In the genomic region with DNA sequence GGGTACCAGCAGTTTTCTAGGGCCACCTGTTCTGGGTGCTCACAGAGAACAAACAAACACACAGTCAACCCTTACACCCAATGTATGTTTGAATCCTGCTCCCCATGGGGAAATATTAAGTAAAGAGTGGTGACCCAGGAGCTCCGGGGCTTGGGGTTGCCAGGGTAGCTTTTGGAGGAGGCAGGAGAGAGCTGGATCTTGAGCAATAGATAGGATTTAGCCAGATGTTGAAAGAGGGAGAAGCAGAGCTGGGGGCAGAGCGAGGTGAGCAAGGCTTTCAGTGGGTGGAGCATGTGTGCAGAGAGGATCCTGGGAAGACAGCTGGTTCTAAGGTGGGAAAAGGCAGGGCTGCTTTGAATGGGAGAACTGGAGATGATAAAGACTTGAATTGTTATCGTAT, we compare ENCODE assay signal across 13 mouse cellular contexts. TPM values are rescaled to one million over a fixed set of nuclear protein-coding genes. Genes with fewer than 3 reads are reported as not detected.
DNase-seq lines count a peak whose midpoint lies in the region; ATAC-seq lines count a peak whose summit lies in the region.
"Had no signal": no experiment of that assay in that cellular context is flagged by ENCODE, and none has a peak within 500 bp of the region (broad histone marks: within the 10 kb centered on the region; RNA-seq: fewer than 3 reads in every experiment).

No protein-coding gene starts in this region.

- H3K9me3 ChIP-seq in liver, embryonic 13.5 days (replicated peaks), result no peaks in the 10 kb centered on the region
- H3K9me3 ChIP-seq in liver, embryonic 11.5 days (ENCODE audit: control insufficient read depth, low read length), result no peaks in the 10 kb centered on the region
- H3K9me3 ChIP-seq: limb, embryonic 13.5 days; midbrain, embryonic 12.5 days had no signal

- ATAC-seq in liver, embryonic 13.5 days (ENCODE audit: low read depth), result no peak
- no peak for ATAC-seq in liver, embryonic 11.5 days (replicated peaks; ENCODE audit: low FRiP score)
- peak; percentile 25; the same call in 1 of the 2 replicates for ATAC-seq in megakaryocyte, adult 5-6 weeks (ENCODE audit: poor library complexity, severe bottlenecking)
- no peak for ATAC-seq in frontal cortex, adult (ENCODE audit: low TSS enrichment)

- WGBS in liver, embryonic 13.5 days (ENCODE audit: insufficient replicate concordance), result 54% methylated on average over 3 of the region's 3 CpGs
- WGBS in liver, embryonic 11.5 days, result 73% methylated on average over 3 of the region's 3 CpGs

- H3K4me3 ChIP-seq in liver, embryonic 13.5 days (replicated peaks), result no peak overlapping the region
- H3K4me3 ChIP-seq in liver, embryonic 11.5 days (ENCODE audit: low read depth, low read length), result no peak overlapping the region
- no peak overlapping the region for H3K4me3 ChIP-seq in brown adipose tissue, adult 24 weeks (ENCODE audit: insufficient read depth, low read depth, low read length)
- H3K4me3 ChIP-seq: limb, embryonic 13.5 days; midbrain, embryonic 12.5 days had no signal

- peaks cover 15% of the 10 kb centered on the region; the same call in 1 of the 2 replicates for H3K4me1 ChIP-seq in liver, embryonic 13.5 days (replicated peaks)
- no peaks in the 10 kb centered on the region for H3K4me1 ChIP-seq in liver, embryonic 11.5 days (replicated peaks; ENCODE audit: control insufficient read depth, insufficient read depth, low read length)
- H3K4me1 ChIP-seq in brown adipose tissue, adult 24 weeks (ENCODE audit: control insufficient read depth, insufficient read depth, insufficient read length, low read length), result peaks cover 8% of the 10 kb centered on the region
- H3K4me1 ChIP-seq: limb, embryonic 13.5 days; midbrain, embryonic 12.5 days had no signal

- no peaks in the 10 kb centered on the region for H3K36me3 ChIP-seq in liver, embryonic 13.5 days
- no peaks in the 10 kb centered on the region for H3K36me3 ChIP-seq in liver, embryonic 11.5 days (ENCODE audit: control insufficient read depth, insufficient read depth, low read length)
- H3K36me3 ChIP-seq: limb, embryonic 13.5 days; midbrain, embryonic 12.5 days had no signal

- peak; percentile 92 for DNase-seq in heart, adult 11 months
- DNase-seq in heart, postnatal 4 days, result no peak
- no peak for DNase-seq in liver, embryonic 13.5 days
- no peak for DNase-seq in liver, embryonic 11.5 days (ENCODE audit: low spot score)
- DNase-seq in urinary bladder, postnatal 10 days (ENCODE audit: low spot score), result no peak
- DNase-seq: cerebellum, adult 18-20 months; thymus, adult 18-20 months had no signal

- no peak overlapping the region for H3K4me2 ChIP-seq in liver, embryonic 13.5 days
- H3K4me2 ChIP-seq in liver, embryonic 11.5 days, result no peak overlapping the region
- H3K4me2 ChIP-seq: heart, embryonic 11.5 days; limb, embryonic 13.5 days; midbrain, embryonic 12.5 days had no signal

- peak overlapping the region; percentile 45 for H3K27ac ChIP-seq in liver, embryonic 13.5 days
- no peak overlapping the region for H3K27ac ChIP-seq in liver, embryonic 11.5 days (ENCODE audit: low read depth, low read length)
- peak overlapping the region; percentile 32; the same call in 1 of the 2 replicates for H3K27ac ChIP-seq in brown adipose tissue, adult 24 weeks (replicated peaks; ENCODE audit: low read depth, low read length)
- H3K27ac ChIP-seq: limb, embryonic 13.5 days; midbrain, embryonic 12.5 days had no signal

- no peaks in the 10 kb centered on the region for H3K27me3 ChIP-seq in liver, embryonic 13.5 days
- no peaks in the 10 kb centered on the region for H3K27me3 ChIP-seq in liver, embryonic 11.5 days (replicated peaks; ENCODE audit: control insufficient read depth, insufficient read depth, low read length)
- H3K27me3 ChIP-seq: limb, embryonic 13.5 days; midbrain, embryonic 12.5 days had no signal

- H3K9ac ChIP-seq in liver, embryonic 13.5 days, result no peak overlapping the region
- no peak overlapping the region for H3K9ac ChIP-seq in liver, embryonic 11.5 days (ENCODE audit: low read depth, low read length)
- H3K9ac ChIP-seq: limb, embryonic 13.5 days; midbrain, embryonic 12.5 days had no signal

RNA-seq across cellular contexts. Expression of a gene that starts 59.9 kb away (rescaled TPM):
- 1 to 10 TPM; 5.6 to 9.9 TPM for total RNA-seq in heart, postnatal 4 days (2021)
- polyA plus RNA-seq in liver, embryonic 13.5 days (2015; fragmentation: Nextera tagmentation; extraction: Ambion mirVana), result 1.5 and 1.7 TPM in 2 replicates
- 1.3 and 1.6 TPM in 2 replicates for polyA plus RNA-seq in liver, embryonic 11.5 days (2014; fragmentation: Nextera tagmentation; extraction: Ambion mirVana)
- 10.7 and 154 TPM in 2 replicates for polyA plus RNA-seq in brown adipose tissue, adult 24 weeks (2012; ENCODE audit: insufficient read depth, insufficient read length, missing spikeins)
- 468 and 475 TPM in 2 replicates for total RNA-seq in megakaryocyte, adult 5-6 weeks (2015)
- 389 and 431 TPM in 2 replicates for total RNA-seq in megakaryocyte, adult 5-6 weeks (2017)
